Mouse (Mus musculus): Measurements from ENCODE around the gene Calm3.

Calm3 gene

DNA sequence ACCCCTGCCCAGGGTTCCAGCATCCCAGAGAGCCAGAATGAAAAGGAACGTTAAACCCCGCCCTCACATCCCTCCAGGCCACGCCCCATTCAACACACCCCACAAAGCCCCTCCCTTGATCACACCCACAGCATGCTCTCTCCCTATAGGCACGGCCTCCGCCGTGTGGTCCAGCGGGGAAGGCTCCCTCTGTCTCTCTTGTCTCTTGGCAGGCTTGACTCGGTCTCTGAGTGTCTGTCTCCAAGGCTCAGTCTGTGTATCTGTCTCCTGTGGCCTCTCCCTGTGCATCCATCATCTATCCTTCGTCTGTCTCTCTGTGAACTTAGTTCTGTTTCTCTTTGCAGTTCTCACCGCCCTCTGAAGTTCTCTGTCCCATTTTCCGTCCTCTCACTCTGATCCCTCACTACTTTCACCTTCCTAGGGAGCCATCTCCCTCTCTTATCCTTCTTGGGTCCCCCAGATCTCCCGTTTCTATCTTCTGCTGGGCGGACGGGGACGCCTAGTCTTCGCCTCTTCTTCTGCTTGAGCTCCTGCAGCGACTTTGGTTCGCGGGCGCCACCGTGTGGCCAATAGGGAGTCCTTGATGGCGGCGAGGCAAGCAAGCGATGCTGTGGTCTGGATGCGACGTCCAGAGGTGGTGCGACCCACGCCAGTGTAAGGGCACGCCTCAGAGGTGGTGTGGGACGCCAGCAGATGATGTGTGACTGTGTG is 32.1 kb downstream of the Calm3 start, which contains the start of gene Gng8:
Gene Gng8 (plus strand): TSS at position 146 of the 711 bp plus-strand sequence.
- peak; percentile 92 for DNase-seq (ENCODE audit: low spot score)

DNA sequence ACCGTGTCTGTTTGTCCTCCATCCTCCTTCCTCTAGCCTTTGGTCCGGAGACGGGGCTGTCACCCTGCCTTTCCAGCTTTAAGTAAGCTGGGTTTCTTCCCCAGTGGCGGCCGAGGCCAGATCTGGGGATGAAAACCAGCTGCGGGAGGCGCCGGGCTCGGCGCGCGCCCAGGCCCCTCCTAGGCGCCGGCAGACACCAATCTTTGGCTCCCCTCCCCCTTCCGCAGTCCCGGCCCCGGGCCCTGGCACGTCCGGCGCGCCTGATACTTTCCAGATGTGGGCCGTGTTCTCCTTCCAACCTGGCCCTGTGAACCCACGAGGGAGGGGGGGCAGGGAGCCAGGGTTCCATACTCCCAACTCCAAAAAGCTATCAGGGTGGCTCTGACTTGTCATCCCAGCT is 33.0 kb downstream of the Calm3 start:
- peak; percentile 87 for DNase-seq (ENCODE audit: low spot score)

DNA sequence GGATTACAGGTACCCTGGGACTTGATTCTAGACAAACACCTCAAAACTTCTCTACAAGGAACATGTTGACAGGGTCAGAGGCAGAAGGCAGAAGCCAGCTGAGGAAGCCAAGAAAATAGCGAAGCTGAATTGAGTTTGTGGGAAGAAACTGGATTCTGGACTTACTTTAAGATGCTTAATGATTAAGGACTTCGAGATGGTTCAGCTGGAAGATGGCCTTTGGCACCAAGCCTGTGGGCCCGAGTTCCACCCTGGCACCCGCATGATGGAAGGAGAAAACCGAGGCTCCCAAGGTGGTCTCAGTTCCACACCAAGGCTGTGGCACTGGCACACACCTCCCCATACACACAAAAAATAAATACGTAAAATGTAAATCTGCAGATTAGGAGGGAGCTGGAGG is 33.4 kb downstream of the Calm3 start:
- DNase-seq (ENCODE audit: low spot score): no peak

DNA sequence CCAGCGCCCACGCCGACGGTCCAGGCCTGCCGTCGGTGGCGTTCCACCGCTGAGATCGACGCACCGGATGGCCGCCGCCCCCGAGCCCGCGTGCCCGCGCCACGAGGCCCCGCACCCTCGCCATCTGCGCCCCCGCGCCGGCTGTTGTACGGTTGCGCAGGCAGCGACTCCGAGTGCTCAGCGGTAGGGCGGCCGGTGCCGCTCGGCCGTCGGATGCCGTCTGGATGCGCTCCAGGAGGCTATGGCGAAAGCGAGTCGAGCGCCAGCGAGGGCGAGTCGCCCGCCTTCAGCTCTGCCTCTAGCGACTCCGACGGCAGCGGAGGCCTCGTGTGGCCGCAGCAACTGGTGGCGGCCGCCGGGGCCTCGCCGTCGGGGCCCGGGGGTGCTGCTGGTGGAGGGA is 38.0 kb downstream of the Calm3 start:
- no peak for DNase-seq (ENCODE audit: low spot score)

DNA sequence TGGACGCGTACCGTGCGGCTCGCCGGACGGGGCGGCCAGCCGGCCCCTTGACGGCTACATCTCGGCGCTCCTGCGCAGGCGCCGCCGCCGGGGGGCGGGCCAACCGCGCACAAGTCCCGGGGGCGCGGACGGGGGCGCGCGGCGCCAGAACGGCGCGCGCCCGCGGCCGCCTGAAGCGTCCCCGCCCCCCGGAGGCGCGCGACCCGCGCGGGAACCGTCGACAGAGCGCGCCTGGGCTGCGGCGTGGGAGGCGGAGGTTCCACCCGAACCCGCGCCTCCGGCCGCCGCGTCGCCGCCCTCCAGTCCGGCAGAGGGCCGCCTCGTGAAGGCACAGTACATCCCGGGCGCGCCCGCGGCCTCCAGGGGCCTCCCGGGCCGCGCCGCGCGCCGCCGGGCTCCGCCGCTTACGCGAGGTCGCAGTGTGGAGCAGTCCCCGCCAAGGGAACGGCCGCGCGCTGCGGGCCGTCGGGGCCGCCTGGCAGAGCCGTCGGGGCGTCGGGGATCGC is 38.6 kb downstream of the Calm3 start:
- peak; percentile 59 for DNase-seq (ENCODE audit: low spot score)

DNA sequence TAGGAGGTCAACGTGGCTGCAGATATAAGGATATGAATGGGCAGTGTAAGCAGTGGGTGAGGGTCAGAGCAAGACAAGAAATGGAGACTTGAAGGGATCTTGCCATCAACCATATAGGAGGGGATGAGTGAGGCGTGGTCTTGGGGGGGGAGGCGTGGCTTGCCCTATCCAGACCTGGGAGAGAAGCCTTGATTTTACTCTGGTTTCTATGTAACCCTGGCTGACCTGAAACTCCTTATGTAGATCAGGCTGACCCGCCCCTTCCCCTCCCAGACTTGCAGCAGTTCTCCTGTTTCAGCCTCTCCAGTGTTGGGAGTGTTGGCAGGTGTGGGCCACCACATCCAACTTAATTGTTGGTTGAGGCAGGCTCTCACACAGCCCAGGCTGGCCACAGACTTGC is 39.6 kb downstream of the Calm3 start:
- DNase-seq (ENCODE audit: low spot score): no peak

DNA sequence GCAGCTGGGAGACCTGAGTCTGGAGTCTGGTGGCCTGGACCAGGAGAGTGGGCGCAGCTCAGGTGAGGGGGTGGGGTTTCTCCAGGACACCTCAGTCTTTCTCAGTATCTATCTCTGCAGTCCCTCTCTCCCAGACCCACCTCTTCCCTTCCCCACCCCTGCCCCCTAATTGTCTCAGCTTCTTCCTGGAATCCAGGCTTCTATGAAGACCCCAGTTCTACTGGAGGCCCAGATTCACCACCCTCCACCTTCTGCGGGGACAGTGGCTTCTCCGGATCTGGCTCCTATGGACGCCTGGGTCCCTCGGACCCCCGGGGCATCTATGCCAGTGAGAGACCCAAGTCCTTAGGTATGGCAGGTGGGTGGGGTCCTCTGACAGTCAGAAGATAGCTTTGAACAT is 40.8 kb downstream of the Calm3 start:
- no peak for DNase-seq (ENCODE audit: low spot score)

DNA sequence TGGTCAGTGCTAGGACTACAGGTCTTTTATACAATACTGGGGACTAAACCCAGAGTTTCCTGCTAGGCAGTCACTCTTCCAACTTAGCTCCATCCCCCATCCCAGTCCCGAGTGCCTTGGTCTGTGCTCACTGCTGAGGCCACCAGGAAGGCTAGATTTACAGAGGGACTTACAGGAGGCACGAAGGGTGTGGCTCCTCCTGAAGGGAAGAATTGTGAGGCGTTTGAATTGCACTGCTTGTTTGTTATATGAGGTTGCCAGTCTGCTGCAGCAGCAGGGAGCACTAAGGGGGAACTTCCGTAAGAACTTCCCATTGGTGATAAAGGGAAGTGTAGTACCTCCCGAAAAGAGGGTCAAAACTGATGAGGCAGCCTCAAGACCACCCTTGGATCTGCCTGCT is 43.3 kb downstream of the Calm3 start:
- DNase-seq (ENCODE audit: low spot score): no peak

DNA sequence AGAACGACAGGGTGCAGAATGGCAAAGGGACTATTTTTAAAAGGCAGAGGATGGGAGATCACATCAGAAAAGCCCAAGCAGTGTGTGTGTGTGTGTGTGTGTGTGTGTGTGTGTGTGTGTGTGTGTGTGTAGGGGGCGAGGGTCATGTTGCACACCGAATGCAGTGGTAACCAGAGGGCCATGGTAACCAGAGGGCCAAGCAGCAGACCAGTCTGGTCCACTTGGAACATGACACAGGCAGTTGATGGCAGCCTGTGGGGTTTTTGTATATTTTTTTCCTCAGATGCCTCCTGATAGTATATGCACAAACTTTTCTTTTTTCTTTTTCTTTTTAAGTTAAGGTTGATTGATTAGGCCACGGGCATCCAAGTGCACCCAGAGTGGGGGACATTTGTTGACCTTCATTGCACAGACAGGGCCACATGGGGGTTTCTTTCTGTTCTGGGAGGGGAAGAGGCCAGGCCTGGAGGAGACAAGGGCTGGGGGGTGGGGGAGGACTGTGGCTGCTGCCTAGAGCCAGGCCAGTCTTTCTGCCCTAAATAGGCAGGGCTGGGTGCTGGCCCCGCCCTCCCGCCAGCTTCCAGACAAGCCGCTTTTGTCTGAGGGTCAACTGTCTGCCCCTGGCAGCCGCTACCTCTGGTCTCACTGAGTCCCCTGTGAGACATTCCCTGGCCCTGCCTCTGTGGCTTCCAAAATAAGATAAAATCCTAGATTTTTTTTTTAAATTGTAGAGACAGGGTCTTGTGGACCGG is 43.9 kb downstream of the Calm3 start:
- DNase-seq (ENCODE audit: low spot score): no peak

DNA sequence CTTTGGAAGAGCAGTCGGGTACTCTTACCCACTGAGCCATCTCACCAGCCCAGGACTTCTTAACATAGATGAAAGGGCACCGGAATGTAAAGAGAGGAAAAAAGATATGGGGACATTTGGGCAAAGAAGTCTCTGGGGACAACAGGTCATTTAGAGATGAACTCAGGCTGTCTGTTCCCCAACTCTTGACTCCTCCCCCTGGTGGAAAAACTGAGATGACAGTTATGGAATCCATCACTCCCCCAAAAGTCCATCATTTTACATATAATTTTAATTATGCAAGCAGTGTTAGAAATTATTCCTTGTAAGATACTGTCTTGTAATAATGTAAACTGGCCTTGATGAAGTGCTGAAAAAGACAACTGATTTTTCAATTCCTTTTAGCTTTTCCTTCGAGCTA is 46.2 kb downstream of the Calm3 start:
- no peak for DNase-seq (ENCODE audit: low spot score)

DNA sequence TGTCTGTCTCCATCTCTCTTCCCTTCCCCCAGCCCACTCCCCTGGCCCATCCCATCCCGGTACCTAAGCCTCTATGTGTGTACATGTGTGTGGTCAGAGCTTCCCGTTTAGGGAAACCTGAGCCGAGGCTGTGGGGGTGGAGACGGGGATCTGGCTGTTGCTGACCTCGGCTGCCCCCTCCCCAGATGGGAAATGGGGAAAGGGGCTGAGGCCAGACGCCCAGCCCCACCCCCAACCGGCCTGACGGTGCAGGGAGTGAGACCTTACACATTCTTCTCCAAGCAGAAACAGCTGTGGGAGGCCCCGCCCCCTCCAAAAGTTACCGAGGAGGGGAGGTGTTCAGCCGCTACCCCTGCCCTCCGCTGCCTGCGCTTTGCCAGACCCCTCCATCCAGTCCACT is 47.3 kb downstream of the Calm3 start:
- peak; percentile 79 for DNase-seq (ENCODE audit: low spot score)

DNA sequence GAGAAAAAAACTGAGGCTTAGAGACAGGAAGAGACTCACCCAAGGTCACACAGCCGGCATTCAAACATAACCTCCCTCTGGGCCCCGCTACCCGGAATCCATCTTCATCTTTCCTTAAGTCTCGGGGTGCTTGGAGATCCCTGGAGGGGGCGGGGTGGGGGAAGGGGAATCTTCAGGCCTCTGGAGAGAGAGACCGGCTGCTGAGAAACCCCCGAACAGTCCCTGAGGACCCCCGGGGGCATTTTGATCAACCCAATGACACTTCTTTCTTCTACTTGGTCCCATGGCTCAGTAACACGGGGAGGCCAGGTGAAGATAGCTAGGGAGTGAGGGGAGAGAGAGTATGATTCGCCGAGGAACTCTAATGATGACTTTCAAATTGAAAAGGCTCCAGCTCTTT is 47.9 kb downstream of the Calm3 start:
- no peak for DNase-seq (ENCODE audit: low spot score)

DNA sequence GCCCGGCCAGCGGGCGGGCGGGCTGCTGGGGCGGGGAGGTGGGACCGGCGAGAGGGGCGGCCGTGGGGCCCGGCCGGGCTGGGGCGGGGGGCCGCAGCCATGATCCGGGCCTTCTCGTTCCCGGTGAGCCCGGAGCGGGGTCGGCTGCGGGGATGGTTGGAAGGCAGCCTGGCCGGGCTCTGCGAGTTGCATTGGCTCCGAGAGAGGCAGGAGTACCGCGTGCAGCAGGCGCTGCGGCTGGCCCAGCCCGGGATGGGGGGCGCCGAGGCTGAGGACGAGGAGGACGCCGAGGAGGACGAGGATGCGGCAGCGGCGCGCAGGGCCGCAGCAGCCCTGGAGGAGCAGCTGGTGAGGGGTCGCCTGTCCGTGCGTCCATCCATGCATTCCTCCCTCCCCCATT is 48.6 kb downstream of the Calm3 start:
- no peak for DNase-seq (ENCODE audit: low spot score)

DNA sequence AGATGAGACGGTGACA is 48.8 kb downstream of the Calm3 start, which contains the start of gene Dact3:
Gene Dact3 (plus strand): TSS at position 8 of the 16 bp plus-strand sequence.
- DNase-seq (ENCODE audit: low spot score): no peak

DNA sequence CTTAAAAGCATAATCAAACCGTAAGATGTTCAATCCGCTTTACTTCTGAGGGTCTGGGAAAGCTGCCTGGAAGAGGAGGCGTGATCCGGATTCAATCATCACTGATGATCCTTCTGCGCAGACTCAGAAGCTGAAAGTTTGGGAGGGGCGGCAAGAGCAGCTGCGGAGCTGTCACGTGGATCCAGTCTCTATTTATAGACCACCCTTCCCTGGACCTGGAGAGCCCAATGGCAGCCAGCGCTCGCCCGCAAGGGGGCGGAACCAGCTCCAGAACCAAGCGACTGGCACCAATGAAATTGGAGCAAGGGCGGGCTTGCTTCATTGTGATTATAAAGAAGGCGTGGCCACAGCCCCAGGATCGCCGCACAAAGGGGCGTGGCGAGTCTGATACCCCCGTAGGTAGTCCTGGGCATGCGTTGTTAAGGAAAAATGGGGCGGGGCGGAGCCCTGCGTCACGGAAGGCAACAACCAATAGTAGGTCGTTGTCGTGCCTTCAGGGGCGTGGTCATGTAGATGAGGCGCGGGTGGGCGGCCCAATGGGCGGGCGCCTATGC is 49.1 kb downstream of the Calm3 start:
- DNase-seq (ENCODE audit: low spot score): peak; percentile 100

DNA sequence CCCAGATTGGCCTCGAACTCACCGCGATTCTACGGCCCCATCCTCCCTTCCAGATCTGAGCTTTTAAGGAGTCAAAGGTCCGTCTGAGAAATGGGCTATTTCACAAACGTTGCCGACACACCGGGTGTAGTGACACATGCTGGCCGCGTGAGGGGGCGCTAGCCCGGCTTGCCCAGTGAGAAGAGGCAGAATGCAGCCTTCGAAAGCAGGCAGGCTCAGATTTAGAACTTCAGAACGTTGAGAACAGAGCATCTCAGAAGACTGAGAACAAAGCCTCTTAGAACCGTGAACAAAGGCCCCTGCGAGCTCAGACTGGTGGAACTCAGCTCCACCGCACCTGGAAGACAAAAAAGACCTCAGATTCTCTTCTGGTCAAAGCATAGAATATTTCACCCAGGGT is 49.7 kb downstream of the Calm3 start:
- peak; percentile 88 for DNase-seq (ENCODE audit: low spot score)

DNA sequence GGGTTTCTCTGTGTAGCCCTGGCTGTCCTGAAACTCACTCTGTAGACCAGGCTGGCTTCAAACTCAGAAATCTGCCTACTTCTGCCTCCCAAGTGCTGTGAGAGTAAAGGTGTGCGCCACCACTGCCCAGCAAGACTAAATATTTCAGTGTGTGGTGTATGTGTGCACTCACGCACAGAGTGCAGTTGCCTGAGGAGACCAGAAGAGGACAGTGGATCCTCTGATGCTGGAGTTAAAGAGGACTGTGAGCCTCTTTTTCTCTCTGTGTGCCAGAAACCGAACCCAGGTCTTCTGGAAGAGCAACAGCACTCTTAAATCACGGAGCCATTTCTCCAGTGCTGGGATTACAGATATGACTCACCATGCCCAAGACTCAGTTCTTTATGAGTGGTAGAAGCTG is 50.5 kb downstream of the Calm3 start:
- DNase-seq (ENCODE audit: low spot score): no peak

DNA sequence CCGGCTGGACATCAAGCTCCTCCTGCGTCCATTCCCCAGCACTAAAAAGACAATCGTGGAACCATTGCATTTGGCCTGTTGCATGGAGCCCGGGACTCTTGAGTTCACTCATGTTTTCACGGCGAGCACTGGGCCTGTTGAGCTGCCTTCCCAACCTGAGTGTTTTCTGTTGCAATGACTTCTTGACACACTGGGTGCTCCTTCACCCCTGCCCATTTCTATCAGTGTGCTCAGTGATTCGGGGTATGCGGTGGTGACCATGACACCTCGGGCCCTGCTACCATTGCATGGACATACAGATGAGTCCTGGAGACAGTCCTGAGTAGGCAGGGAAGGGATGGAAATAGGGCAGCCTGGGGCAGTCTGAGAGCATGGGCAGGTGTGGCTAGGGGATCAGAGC is 51.4 kb downstream of the Calm3 start:
- no peak for DNase-seq (ENCODE audit: low spot score)

DNA sequence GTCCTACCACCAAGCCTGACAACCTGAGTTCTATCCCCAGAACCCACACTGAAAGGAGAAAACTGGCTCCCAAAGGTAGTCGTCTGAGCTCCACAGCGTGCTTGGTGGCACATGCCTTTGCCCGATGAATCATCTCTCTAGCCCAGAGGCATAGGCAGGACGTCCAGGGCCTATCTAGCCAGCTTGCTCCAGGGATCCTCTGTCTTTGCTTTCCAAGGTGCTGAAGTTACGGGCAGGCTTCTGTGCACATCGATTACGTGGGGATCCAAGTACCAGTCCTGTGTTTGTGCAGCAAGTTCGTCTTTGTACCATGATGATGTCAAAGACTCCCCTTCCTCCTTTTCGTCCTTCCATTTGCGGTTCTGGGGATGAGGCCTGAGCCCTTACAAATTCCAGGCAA is 52.3 kb downstream of the Calm3 start:
- DNase-seq (ENCODE audit: low spot score): no peak

DNA sequence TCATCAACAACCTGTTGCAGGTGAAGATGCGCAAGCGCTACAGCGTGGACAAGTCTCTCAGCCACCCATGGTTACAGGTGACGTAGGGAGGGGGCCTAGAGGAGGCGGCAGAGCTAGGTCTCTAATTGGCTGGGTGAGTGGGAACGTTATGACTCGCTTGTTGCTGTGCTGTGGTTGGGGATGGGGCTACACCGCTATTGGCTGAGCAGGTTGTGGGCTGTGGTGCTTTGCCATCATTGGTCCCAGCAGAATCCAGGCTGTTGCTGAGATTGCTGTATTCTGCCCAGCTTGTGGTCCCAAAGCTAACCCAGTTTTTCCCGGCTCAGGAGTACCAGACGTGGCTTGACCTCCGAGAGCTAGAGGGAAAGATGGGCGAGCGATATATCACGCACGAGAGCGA is 54.4 kb downstream of the Calm3 start:
- DNase-seq (ENCODE audit: low spot score): no peak

DNA sequence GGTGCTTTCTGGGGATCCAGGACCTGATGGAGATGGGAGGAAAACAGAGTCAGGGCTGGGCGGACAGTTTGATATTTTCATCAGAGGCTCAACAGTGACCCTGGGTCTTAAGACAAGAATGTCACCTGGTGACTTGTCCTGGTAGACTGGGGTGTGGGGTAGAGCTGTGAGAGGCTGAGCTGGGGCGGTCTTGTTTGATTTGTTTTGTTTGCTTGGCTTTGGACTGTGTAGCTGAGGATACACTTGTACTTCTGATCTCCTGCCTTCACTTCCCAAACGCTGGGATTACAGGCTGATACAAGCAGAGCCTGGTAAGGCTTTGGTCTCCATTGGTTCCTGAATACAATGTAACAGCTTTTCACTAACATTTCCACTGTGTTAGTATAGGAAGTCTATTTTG is 56.4 kb downstream of the Calm3 start:
- no peak for DNase-seq (ENCODE audit: low spot score)

Measured in testis, postnatal 10 days (tissue).